Mouse (Mus musculus) right cerebral cortex, postnatal 36 days (tissue): ENCODE results near the gene Mlc1.

Source experiments
- DNase-seq, 2 experiments: peaks; one replicate each; pipeline ENCODE4 v3.0.0; 2022; ENCODE audit warnings: low spot score in 2 of 2, mixed read lengths in 1 of 2

Gene Mlc1

GRCm38 (mm10) chr15:88978281-88979137 is at the start of gene Mlc1:
Mlc1 (minus strand) TSS chr15:88979007.
- DNase-seq = peak; percentile 12

GRCm38 (mm10) chr15:89020492-89020891 is 41.7 kb upstream of the Mlc1 start:
- no peak for DNase-seq

- no peak for DNase-seq
Observed at GRCm38 (mm10) chr15:89020085-89020484, 41.3 kb upstream of the Mlc1 start.

- no peak for DNase-seq
Observed at GRCm38 (mm10) chr15:89016722-89017121, 37.9 kb upstream of the Mlc1 start.

GRCm38 (mm10) chr15:89007781-89008180 is 29.0 kb upstream of the Mlc1 start:
- DNase-seq = no peak

- no peak for DNase-seq
Observed at GRCm38 (mm10) chr15:89007002-89007401, 28.2 kb upstream of the Mlc1 start.

- DNase-seq = no peak
Observed at GRCm38 (mm10) chr15:89001245-89001644, 22.4 kb upstream of the Mlc1 start.

GRCm38 (mm10) chr15:89000367-89000766 is 21.6 kb upstream of the Mlc1 start:
- DNase-seq = no peak

- no peak for DNase-seq
Observed at GRCm38 (mm10) chr15:88999124-88999523, 20.3 kb upstream of the Mlc1 start.

GRCm38 (mm10) chr15:88998636-88999035 is 19.8 kb upstream of the Mlc1 start:
- DNase-seq = no peak

- DNase-seq = no peak
Observed at GRCm38 (mm10) chr15:88989236-88989635, 10.4 kb upstream of the Mlc1 start.

GRCm38 (mm10) chr15:88982534-88983079 is 3.8 kb upstream of the Mlc1 start, which contains the start of gene Mov10l1:
Mov10l1 (plus strand) TSS chr15:88982909.
- DNase-seq = no peak

GRCm38 (mm10) chr15:88979138-88979446 is 285 bp upstream of the Mlc1 start:
- DNase-seq = no peak

- DNase-seq = no peak
Observed at GRCm38 (mm10) chr15:88972300-88972699, 6.5 kb downstream of the Mlc1 start.

GRCm38 (mm10) chr15:88964070-88964578 is 14.7 kb downstream of the Mlc1 start:
- DNase-seq = no peak

GRCm38 (mm10) chr15:88957522-88957921 is 21.3 kb downstream of the Mlc1 start:
- DNase-seq = no peak

GRCm38 (mm10) chr15:88955342-88955741 is 23.5 kb downstream of the Mlc1 start:
- no peak for DNase-seq

- DNase-seq = no peak
Observed at GRCm38 (mm10) chr15:88954368-88955072, 24.3 kb downstream of the Mlc1 start, which contains the start of gene Ttll8. Ttll8 (minus strand) TSS chr15:88954418.

GRCm38 (mm10) chr15:88951246-88951645 is 27.6 kb downstream of the Mlc1 start:
- no peak for DNase-seq

- no peak for DNase-seq
Observed at GRCm38 (mm10) chr15:88946851-88947250, 32.0 kb downstream of the Mlc1 start.

- DNase-seq = no peak
Observed at GRCm38 (mm10) chr15:88943896-88944551, 34.8 kb downstream of the Mlc1 start.

GRCm38 (mm10) chr15:88942783-88943182 is 36.0 kb downstream of the Mlc1 start:
- no peak for DNase-seq
